Comparison of ENCODE assay signal across 10 mouse cellular contexts in the genomic region with DNA sequence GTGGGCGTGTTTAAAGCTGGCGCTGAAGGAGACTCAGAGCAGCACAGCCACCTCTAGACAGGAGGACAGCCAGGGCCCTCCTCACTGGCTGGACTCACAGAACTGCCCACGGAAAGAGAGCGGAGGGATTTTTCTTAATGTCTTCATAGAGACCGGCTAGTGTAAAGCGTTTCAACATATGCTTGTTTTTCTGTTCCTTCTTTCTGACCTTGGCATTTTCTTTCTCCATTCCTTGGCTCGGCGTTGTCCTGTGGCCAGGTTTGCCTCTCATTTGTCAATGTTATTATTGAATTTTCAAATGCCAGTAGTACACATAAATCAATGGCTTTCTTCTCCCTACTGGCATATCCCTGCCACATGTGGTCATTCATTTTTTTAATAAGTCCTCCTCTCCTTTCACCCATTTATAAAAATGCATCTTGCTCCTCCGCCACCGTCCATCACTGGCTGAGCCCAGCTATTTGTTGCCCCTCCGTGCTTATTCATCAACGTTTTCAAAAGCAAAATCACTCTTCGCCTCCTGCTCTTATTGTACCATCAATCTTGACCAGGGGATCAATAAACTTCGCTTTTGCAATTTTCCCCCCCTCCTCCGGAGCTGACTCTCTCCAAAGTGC.
A peak's percentile ranks its signal among the peaks of the same experiment; 100 is the strongest.
DNase-seq lines count a peak whose midpoint lies in the region; ATAC-seq lines count a peak whose summit lies in the region.
"Had no signal": no experiment of that assay in that cellular context is flagged by ENCODE, and none has a peak within 500 bp of the region (broad histone marks: within the 10 kb centered on the region; RNA-seq: fewer than 3 reads in every experiment).

No protein-coding gene starts in this region.

- no peak overlapping the region for H3K27ac ChIP-seq in kidney, embryonic 16.5 days (ENCODE audit: low read length)
- no peak overlapping the region for H3K27ac ChIP-seq in embryonic facial prominence, embryonic 13.5 days
- peak overlapping the region; percentile 51 for H3K27ac ChIP-seq in hindbrain, embryonic 11.5 days (ENCODE audit: low read depth, low read length)
- H3K27ac ChIP-seq in limb, embryonic 15.5 days: no peak overlapping the region

- no peak overlapping the region; the same call in 1 of the 2 replicates for H3K9ac ChIP-seq in kidney, embryonic 16.5 days (replicated peaks; ENCODE audit: low read length)
- no peak overlapping the region for H3K9ac ChIP-seq in embryonic facial prominence, embryonic 13.5 days
- H3K9ac ChIP-seq in hindbrain, embryonic 11.5 days (ENCODE audit: low read depth, low read length): no peak overlapping the region
- H3K9ac ChIP-seq in limb, embryonic 15.5 days: no peak overlapping the region

- no peak for ATAC-seq in kidney, embryonic 16.5 days (ENCODE audit: low FRiP score, low TSS enrichment)
- ATAC-seq in embryonic facial prominence, embryonic 13.5 days (ENCODE audit: insufficient number of reproducible peaks, insufficient read depth, low FRiP score, low TSS enrichment, low read depth): no peak
- peak; percentile 75 for ATAC-seq in hindbrain, embryonic 11.5 days (ENCODE audit: low FRiP score)
- no peak for ATAC-seq in limb, embryonic 15.5 days (ENCODE audit: insufficient number of reproducible peaks, low FRiP score, low TSS enrichment, low read depth)
- ATAC-seq in megakaryocyte-erythroid progenitor cell, adult 5-6 weeks (replicated peaks; ENCODE audit: low FRiP score, low TSS enrichment, poor library complexity, severe bottlenecking): no peak
- ATAC-seq: activated CD4-positive, CD25-positive, alpha-beta regulatory T cell, adult 4 months had no signal

- H3K36me3 ChIP-seq in kidney, embryonic 16.5 days (ENCODE audit: insufficient read depth, low read length): no peaks in the 10 kb centered on the region
- H3K36me3 ChIP-seq in embryonic facial prominence, embryonic 13.5 days: no peaks in the 10 kb centered on the region
- H3K36me3 ChIP-seq in hindbrain, embryonic 11.5 days (ENCODE audit: control insufficient read depth, insufficient read depth, low read length): no peaks in the 10 kb centered on the region
- H3K36me3 ChIP-seq in limb, embryonic 15.5 days: no peaks in the 10 kb centered on the region

- DNase-seq in kidney, postnatal 10 days: no peak
- peak; percentile 35 for DNase-seq in hindbrain, embryonic 11.5 days (ENCODE audit: low spot score)
- DNase-seq in cerebellum, adult 8-10 months: no peak
- DNase-seq: cerebellum, adult 9-10 months; heart, postnatal 4 days had no signal

- peak overlapping the region; percentile 55 for H3K4me2 ChIP-seq in kidney, embryonic 16.5 days (replicated peaks; ENCODE audit: low read depth, low read length)
- peak overlapping the region; percentile 32; the same call in 1 of the 2 replicates for H3K4me2 ChIP-seq in embryonic facial prominence, embryonic 13.5 days
- H3K4me2 ChIP-seq in hindbrain, embryonic 11.5 days (replicated peaks; ENCODE audit: low read depth, low read length): 0 out of 2 replicates have a peak overlapping the region, but pooled peaks have one; percentile 25
- peak overlapping the region; percentile 19; the same call in 1 of the 2 replicates for H3K4me2 ChIP-seq in limb, embryonic 15.5 days

- peaks cover 9% of the 10 kb centered on the region; the same call in 1 of the 2 replicates for H3K4me1 ChIP-seq in kidney, embryonic 16.5 days (ENCODE audit: insufficient read depth, low read length)
- no peaks in the 10 kb centered on the region for H3K4me1 ChIP-seq in embryonic facial prominence, embryonic 13.5 days
- 0 out of 2 replicates have a peak, but pooled peaks cover 3% of the 10 kb centered on the region for H3K4me1 ChIP-seq in hindbrain, embryonic 11.5 days (replicated peaks; ENCODE audit: control insufficient read depth, insufficient read depth, low read length)
- peaks cover 7% of the 10 kb centered on the region; the same call in 1 of the 2 replicates for H3K4me1 ChIP-seq in limb, embryonic 15.5 days

- no peaks in the 10 kb centered on the region for H3K9me3 ChIP-seq in kidney, embryonic 16.5 days (ENCODE audit: low read length)
- no peaks in the 10 kb centered on the region for H3K9me3 ChIP-seq in embryonic facial prominence, embryonic 13.5 days
- H3K9me3 ChIP-seq in hindbrain, embryonic 11.5 days (ENCODE audit: control insufficient read depth, low read length): no peaks in the 10 kb centered on the region
- no peaks in the 10 kb centered on the region for H3K9me3 ChIP-seq in limb, embryonic 15.5 days

- H3K4me3 ChIP-seq in kidney, embryonic 16.5 days (ENCODE audit: low read length): peak overlapping the region; percentile 35
- no peak overlapping the region for H3K4me3 ChIP-seq in embryonic facial prominence, embryonic 13.5 days
- no peak overlapping the region for H3K4me3 ChIP-seq in hindbrain, embryonic 11.5 days (ENCODE audit: low read depth, low read length)
- no peak overlapping the region for H3K4me3 ChIP-seq in limb, embryonic 15.5 days

- WGBS in kidney, embryonic 16.5 days: 29% methylated on average over 15 of the region's 15 CpGs
- WGBS in embryonic facial prominence, embryonic 13.5 days: 84% methylated on average over 15 of the region's 15 CpGs
- 56% methylated on average over 15 of the region's 15 CpGs for WGBS in hindbrain, embryonic 11.5 days
- 68% methylated on average over 15 of the region's 15 CpGs for WGBS in limb, embryonic 15.5 days

- no peaks in the 10 kb centered on the region for H3K27me3 ChIP-seq in kidney, embryonic 16.5 days (ENCODE audit: insufficient read depth, low read length)
- no peaks in the 10 kb centered on the region for H3K27me3 ChIP-seq in embryonic facial prominence, embryonic 13.5 days
- H3K27me3 ChIP-seq in hindbrain, embryonic 11.5 days (ENCODE audit: control insufficient read depth, insufficient read depth, low read length): no peaks in the 10 kb centered on the region
- no peaks in the 10 kb centered on the region for H3K27me3 ChIP-seq in limb, embryonic 15.5 days
